16 mouse cellular contexts compared by ENCODE assay signal in the genomic region with DNA sequence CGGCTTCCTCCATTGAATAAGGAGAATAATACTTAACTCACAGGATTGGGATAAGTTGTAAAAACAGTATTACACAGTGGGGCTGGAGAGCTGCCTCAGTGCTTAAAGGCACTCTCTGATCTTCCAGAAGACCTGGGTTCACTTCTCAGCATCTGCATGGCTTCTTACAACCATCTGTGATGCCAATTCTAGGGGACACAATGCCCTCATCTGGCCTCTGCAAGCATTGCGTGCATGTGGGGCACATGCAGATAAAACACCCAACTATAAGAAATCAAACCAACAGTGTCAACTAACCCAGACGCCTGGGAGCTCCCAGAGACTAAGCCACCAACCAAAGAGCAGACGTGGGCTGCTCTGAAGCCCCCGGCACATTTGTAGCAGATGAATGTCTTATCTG.
DNase-seq lines count a peak whose midpoint lies in the region; ATAC-seq and TF ChIP-seq lines count a peak whose summit lies in the region.
"Had no signal": no experiment of that assay in that cellular context is flagged by ENCODE, and none has a peak within 500 bp of the region (broad histone marks: within the 10 kb centered on the region; RNA-seq: fewer than 3 reads in every experiment).

No protein-coding gene starts in this region.

- H3K79me2 ChIP-seq in CH12.LX (replicated peaks; ENCODE audit: control insufficient read depth, extremely low read depth, insufficient read depth, poor library complexity, severe bottlenecking), result no peaks in the 10 kb centered on the region

- TF ChIP-seq CTCF in intestine, postnatal 0 days (IDR thresholded peaks at IDR 0.05; ENCODE audit: low read depth), result peak; percentile 50
- TF ChIP-seq CTCF in CH12.LX (conservative IDR thresholded peaks at IDR 0.05 in 1 of 2, IDR thresholded peaks at IDR 0.05 in 1 of 2; ENCODE audit: low read depth in 2 of 2, low read length in 2 of 2), result peak in 1 of 2 experiments; percentile 49; a peak in 2 of 4 replicates
- TF ChIP-seq CTCF in left cerebral cortex, adult 2 months (IDR thresholded peaks at IDR 0.05), result no peak; the same call in 1 of the 2 replicates

- no peak overlapping the region for H3K9ac ChIP-seq in intestine, postnatal 0 days (ENCODE audit: low read depth, low read length)
- H3K9ac ChIP-seq in intestine, embryonic 15.5 days, result no peak overlapping the region
- H3K9ac ChIP-seq in CH12.LX (ENCODE audit: insufficient read depth, low read depth), result no peak overlapping the region
- H3K9ac ChIP-seq: midbrain, embryonic 13.5 days; neural tube, embryonic 12.5 days had no signal

- TF ChIP-seq EP300 in CH12.LX (IDR thresholded peaks at IDR 0.05; ENCODE audit: low read length), result no peak

- H3K36me3 ChIP-seq in intestine, postnatal 0 days (ENCODE audit: control insufficient read depth, insufficient read depth), result peaks cover 6% of the 10 kb centered on the region; the same call in 1 of the 2 replicates
- no peaks in the 10 kb centered on the region for H3K36me3 ChIP-seq in intestine, embryonic 15.5 days
- H3K36me3 ChIP-seq in CH12.LX (replicated peaks in 1 of 2; ENCODE audit: control insufficient read depth in 1 of 2, insufficient read depth in 1 of 2, low read length in 1 of 2), result peaks cover 11 to 43% of the 10 kb centered on the region in 2 experiments

- no peak for ATAC-seq in intestine, postnatal 0 days
- ATAC-seq in intestine, embryonic 15.5 days, result no peak
- ATAC-seq: midbrain, embryonic 13.5 days had no signal

- dilution Hi-C loops in CH12.LX (cut with MboI; ENCODE audit: extremely low pct_ligation_motif_present, extremely low pct_unique_long_range_greater_than_20kb, low sequenced_read_pairs), result no loop called here

- H3K4me1 ChIP-seq in intestine, postnatal 0 days (replicated peaks; ENCODE audit: control insufficient read depth, insufficient read depth, low read length), result no peaks in the 10 kb centered on the region
- H3K4me1 ChIP-seq in intestine, embryonic 15.5 days (replicated peaks), result no peaks in the 10 kb centered on the region
- peaks cover 0 to 5% of the 10 kb centered on the region in 2 experiments; a peak in 1 of 4 replicates for H3K4me1 ChIP-seq in CH12.LX (ENCODE audit: control insufficient read depth in 1 of 2, insufficient read depth in 2 of 2)
- H3K4me1 ChIP-seq: midbrain, embryonic 13.5 days; neural tube, embryonic 12.5 days had no signal

- in situ Hi-C loops in CH12.LX (cut with MboI; ENCODE audit: low pct_ligation_motif_present, low pct_unique_long_range_greater_than_20kb, low sequenced_read_pairs), result loop anchor here (25.0 kb wide), 1 partner anchor 576 kb away; no protein-coding TSS in a partner anchor

- H3K9me3 ChIP-seq in intestine, postnatal 0 days (ENCODE audit: control insufficient read depth), result no peaks in the 10 kb centered on the region
- no peaks in the 10 kb centered on the region for H3K9me3 ChIP-seq in intestine, embryonic 15.5 days
- H3K9me3 ChIP-seq in CH12.LX (replicated peaks; ENCODE audit: low read length), result no peaks in the 10 kb centered on the region
- H3K9me3 ChIP-seq: midbrain, embryonic 13.5 days; neural tube, embryonic 12.5 days had no signal

- DNase-seq in 3T3-L1 (ENCODE audit: low read depth, low spot score) (peak; percentile 25), CH12.LX (ENCODE audit: extremely low read depth) (peak; percentile 15)
- DNase-seq in c-Kit-positive CD71-positive TER-119-negative erythroid progenitor cells, embryonic 14.5 days (ENCODE audit: low read depth), result peak; percentile 4
- no peak for DNase-seq in spleen, postnatal 10 days (ENCODE audit: low spot score in 2 of 2)
- DNase-seq in left cerebral cortex, adult 2 months (ENCODE audit: extremely low spot score in 1 of 2, low spot score in 2 of 2), result no peak
- no peak for DNase-seq in T-cell, adult 2 months (ENCODE audit: low spot score)
- DNase-seq: adrenal gland, postnatal 14 days; cerebellum, adult 18-20 months; embryo, embryonic 11 days; kidney, adult 8-10 months; left cerebral cortex, postnatal 4 days; retina, postnatal 1 day had no signal

- WGBS in intestine, postnatal 0 days, result 92% methylated on average over 5 of the region's 5 CpGs
- WGBS in intestine, embryonic 15.5 days, result 92% methylated on average over 5 of the region's 5 CpGs

- intact Hi-C loops in left cerebral cortex, adult 2 months (cut with DNase I), result loop anchor here (5.0 kb wide), 1 partner anchor 576 kb away; no protein-coding TSS in a partner anchor

- no peaks in the 10 kb centered on the region for H3K27me3 ChIP-seq in intestine, postnatal 0 days (replicated peaks; ENCODE audit: control insufficient read depth, insufficient read depth, low read length)
- H3K27me3 ChIP-seq in intestine, embryonic 15.5 days (replicated peaks), result no peaks in the 10 kb centered on the region
- no peaks in the 10 kb centered on the region for H3K27me3 ChIP-seq in CH12.LX (replicated peaks)
- H3K27me3 ChIP-seq: midbrain, embryonic 13.5 days; neural tube, embryonic 12.5 days had no signal

- peak; percentile 46 for TF ChIP-seq RAD21 in CH12.LX (IDR thresholded peaks at IDR 0.05; ENCODE audit: low read depth, low read length)

- no peak overlapping the region for H3K4me3 ChIP-seq in intestine, postnatal 0 days (ENCODE audit: low read depth, low read length)
- H3K4me3 ChIP-seq in intestine, embryonic 15.5 days (replicated peaks), result no peak overlapping the region
- H3K4me3 ChIP-seq in CH12.LX (replicated peaks in 1 of 3; ENCODE audit: low read depth in 2 of 3, low read length in 2 of 3, poor library complexity in 1 of 3), result no peak overlapping the region
- no peak overlapping the region for H3K4me3 ChIP-seq in left cerebral cortex, adult 2 months
- H3K4me3 ChIP-seq: midbrain, embryonic 13.5 days; neural tube, embryonic 12.5 days had no signal

- H3K4me2 ChIP-seq in intestine, postnatal 0 days (replicated peaks; ENCODE audit: low read depth), result no peak overlapping the region
- no peak overlapping the region for H3K4me2 ChIP-seq in intestine, embryonic 15.5 days (replicated peaks)
- no peak overlapping the region for H3K4me2 ChIP-seq in CH12.LX (ENCODE audit: insufficient read depth, low read depth, poor library complexity, severe bottlenecking)
- H3K4me2 ChIP-seq: midbrain, embryonic 13.5 days; neural tube, embryonic 12.5 days had no signal

- no peak overlapping the region for H3K27ac ChIP-seq in intestine, postnatal 0 days (ENCODE audit: low read depth, low read length)
- H3K27ac ChIP-seq in intestine, embryonic 15.5 days, result no peak overlapping the region
- no peak overlapping the region for H3K27ac ChIP-seq in CH12.LX (ENCODE audit: insufficient read depth, low read depth)
- H3K27ac ChIP-seq in left cerebral cortex, adult 2 months, result no peak overlapping the region
- H3K27ac ChIP-seq: midbrain, embryonic 13.5 days; neural tube, embryonic 12.5 days had no signal

- TF ChIP-seq POLR2A in CH12.LX (IDR thresholded peaks at IDR 0.05; ENCODE audit: low read depth, low read length), result no peak

TF ChIP-seq in CH12.LX, 34 proteins besides CTCF, POLR2A, EP300 and RAD21:
- TF ChIP-seq NELFE (IDR thresholded peaks at IDR 0.05; ENCODE audit: low read depth, low read length), result no peak
- TF ChIP-seq SMC3 (IDR thresholded peaks at IDR 0.05; ENCODE audit: low read depth, low read length), result peak; percentile 17; the same call in 1 of the 2 replicates

Comparison
In these comparisons a context has a peak if more than half of its experiments do, and no peak if none do; other contexts are left out.
1. DNase-seq: peak in 3T3-L1 (single experiment), CH12.LX (single experiment) and c-Kit-positive CD71-positive TER-119-negative erythroid progenitor cells, embryonic 14.5 days (single experiment); none in spleen, postnatal 10 days (0 of 2), left cerebral cortex, adult 2 months (0 of 2) and T-cell, adult 2 months (single experiment).